Mouse (Mus musculus): ENCODE data around the gene Rpl19. TPM values are rescaled to one million over a fixed set of nuclear protein-coding genes. Genes with fewer than 3 reads are reported as not detected.

Rpl19 gene
- polyA plus RNA-seq, 1 experiment from 2014 or later = 1,192 TPM

DNA sequence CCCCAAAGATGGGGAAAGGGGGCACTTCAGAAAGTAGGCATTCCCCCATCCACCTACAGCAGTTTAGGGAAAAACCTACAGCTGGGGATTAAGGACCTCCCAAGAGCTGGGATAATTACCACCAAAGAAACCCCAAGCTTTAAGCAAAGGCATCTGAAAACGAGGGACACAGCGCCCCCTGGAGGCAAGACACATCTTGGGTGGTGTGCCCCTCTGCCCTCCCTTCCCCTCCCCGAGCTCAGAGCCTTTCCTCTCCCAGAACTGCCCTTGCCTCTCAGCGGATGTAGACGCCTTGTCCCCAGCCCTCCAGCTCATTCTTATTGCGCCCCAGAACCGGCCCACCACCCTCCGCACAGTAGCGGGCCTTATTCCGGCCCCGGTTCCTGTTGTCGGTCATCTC, 23.9 kb upstream of the Rpl19 start:
- Histone ChIP-seq H3K27ac (peak overlapping the region; percentile 45; the same call in 1 of the 2 replicates), H3K27me3 (ENCODE audit: poor library complexity, severe bottlenecking) (peaks cover 85% of the 10 kb centered on the region), H3K36me3 (replicated peaks) (peaks cover 24% of the 10 kb centered on the region), H3K4me1 (peaks cover 49% of the 10 kb centered on the region), H3K4me3 (peak overlapping the region; percentile 40), H3K9me3 (no peaks in the 10 kb centered on the region)
- DNase-seq (ENCODE audit: extremely low spot score, low spot score) = peak; percentile 85
- 7% methylated on average over 12 of the region's 12 CpGs for WGBS

DNA sequence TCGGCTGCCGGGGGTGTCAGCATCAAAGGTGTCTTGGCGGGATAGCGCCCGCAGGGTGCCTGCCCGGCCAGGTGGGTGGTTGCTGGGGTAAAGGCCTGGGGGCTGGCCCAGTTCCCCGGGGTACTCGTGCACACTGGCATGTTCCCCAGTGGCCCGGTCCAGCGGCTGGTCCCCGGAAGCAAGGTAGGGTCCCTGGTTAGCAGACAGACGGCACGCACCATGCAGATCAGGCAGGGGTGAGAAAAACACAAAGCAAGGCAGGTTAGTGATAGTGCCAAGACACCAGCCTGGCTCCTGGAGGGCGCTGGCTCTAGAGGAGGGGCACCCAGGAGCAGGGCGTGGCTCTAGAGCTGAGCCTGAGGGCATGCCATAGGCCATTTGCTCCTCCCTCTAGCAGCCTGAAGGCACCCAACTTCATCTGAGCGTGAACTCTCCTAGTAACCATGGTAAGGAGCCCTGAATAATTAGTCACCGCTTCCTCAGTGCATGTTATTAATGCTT, 23.3 kb upstream of the Rpl19 start:
- DNase-seq (ENCODE audit: extremely low spot score, low spot score) = no peak
- WGBS = 30% methylated on average over 17 of the region's 17 CpGs
- H3K36me3 ChIP-seq (replicated peaks) = peaks cover 27% of the 10 kb centered on the region
- H3K4me1 ChIP-seq = peaks cover 49% of the 10 kb centered on the region
- H3K27me3 ChIP-seq (ENCODE audit: poor library complexity, severe bottlenecking) = peaks cover 79% of the 10 kb centered on the region
- H3K4me3 ChIP-seq = peak overlapping the region; percentile 40
- H3K9me3 ChIP-seq = no peaks in the 10 kb centered on the region
- H3K27ac ChIP-seq = peak overlapping the region; percentile 45; the same call in 1 of the 2 replicates

DNA sequence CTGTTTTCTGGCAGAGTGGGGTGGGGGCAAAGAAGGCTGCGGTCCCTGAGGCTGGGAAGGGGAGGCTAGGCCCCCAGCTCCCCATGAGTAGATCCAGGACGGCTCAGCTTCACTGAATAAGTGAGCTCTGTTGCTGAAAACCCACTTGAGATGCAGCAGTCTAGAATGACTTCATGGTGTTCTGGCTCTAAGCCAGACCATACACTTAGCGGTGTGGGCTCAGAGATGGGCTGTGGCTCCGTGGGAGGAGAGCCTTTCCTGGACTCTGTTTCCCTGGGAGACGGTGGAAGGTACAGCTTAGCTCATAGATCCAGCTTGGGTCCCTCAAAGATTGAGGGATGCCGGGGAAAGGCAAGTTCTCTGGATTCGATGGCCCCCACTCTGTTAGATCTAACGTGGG, 22.3 kb upstream of the Rpl19 start:
- H3K9me3 ChIP-seq = no peaks in the 10 kb centered on the region
- H3K4me1 ChIP-seq = peaks cover 49% of the 10 kb centered on the region
- no peak overlapping the region for H3K4me3 ChIP-seq
- H3K36me3 ChIP-seq (replicated peaks) = peaks cover 34% of the 10 kb centered on the region
- H3K27ac ChIP-seq = no peak overlapping the region
- WGBS = 93% methylated on average over 8 of the region's 8 CpGs
- no peak for DNase-seq (ENCODE audit: extremely low spot score, low spot score)
- peaks cover 70% of the 10 kb centered on the region for H3K27me3 ChIP-seq (ENCODE audit: poor library complexity, severe bottlenecking)

DNA sequence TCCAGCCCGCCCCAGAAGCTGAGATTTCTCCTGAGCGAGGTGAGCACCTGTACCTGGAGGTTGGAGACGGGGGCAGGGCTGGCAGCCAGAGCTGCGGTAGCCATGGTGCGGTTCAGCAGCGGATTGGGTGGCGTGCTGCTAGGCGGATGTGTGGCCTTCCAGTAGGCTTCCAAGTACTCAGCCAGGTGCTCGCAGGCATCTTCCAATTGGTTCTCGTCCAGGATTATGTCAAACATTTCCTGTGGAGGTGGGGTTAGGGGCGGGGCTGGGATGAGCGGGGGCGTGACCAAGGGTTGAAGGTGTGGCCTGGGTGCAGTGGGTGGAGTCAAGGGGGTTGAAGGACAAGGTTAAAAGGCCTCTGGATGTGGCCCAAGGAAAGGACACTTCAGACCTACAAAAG, 21.4 kb upstream of the Rpl19 start:
- Histone ChIP-seq H3K4me1 (peaks cover 48% of the 10 kb centered on the region), H3K4me3 (0 out of 2 replicates have a peak overlapping the region, but pooled peaks have one; percentile 13), H3K27me3 (ENCODE audit: poor library complexity, severe bottlenecking) (peaks cover 60% of the 10 kb centered on the region), H3K36me3 (replicated peaks) (peaks cover 42% of the 10 kb centered on the region), H3K9me3 (no peaks in the 10 kb centered on the region), H3K27ac (no peak overlapping the region)
- WGBS = 35% methylated on average over 13 of the region's 13 CpGs
- DNase-seq (ENCODE audit: extremely low spot score, low spot score) = no peak

DNA sequence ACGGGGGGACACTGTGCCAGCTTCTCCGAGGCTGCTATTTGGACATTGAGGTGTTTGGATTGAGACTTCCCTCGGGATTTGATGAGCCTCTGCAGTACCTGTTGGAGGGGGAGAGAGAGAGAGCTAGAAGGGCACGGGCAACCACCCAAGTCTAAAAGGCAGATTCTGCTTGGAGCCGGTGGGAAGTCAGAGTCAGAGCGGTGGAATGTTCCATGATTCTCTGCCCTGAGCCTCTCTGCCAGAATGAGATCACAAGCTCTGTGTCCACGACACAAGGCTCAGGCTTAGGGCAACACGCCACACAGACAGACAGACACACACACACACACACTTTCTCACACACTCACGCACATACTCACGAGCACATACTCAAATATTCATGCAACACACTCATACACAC, 20.8 kb upstream of the Rpl19 start:
- Histone ChIP-seq H3K36me3 (replicated peaks) (peaks cover 47% of the 10 kb centered on the region), H3K27me3 (ENCODE audit: poor library complexity, severe bottlenecking) (peaks cover 54% of the 10 kb centered on the region), H3K4me1 (peaks cover 42% of the 10 kb centered on the region), H3K9me3 (no peaks in the 10 kb centered on the region), H3K4me3 (no peak overlapping the region), H3K27ac (no peak overlapping the region)
- no peak for DNase-seq (ENCODE audit: extremely low spot score, low spot score)
- 85% methylated on average over 10 of the region's 10 CpGs for WGBS

DNA sequence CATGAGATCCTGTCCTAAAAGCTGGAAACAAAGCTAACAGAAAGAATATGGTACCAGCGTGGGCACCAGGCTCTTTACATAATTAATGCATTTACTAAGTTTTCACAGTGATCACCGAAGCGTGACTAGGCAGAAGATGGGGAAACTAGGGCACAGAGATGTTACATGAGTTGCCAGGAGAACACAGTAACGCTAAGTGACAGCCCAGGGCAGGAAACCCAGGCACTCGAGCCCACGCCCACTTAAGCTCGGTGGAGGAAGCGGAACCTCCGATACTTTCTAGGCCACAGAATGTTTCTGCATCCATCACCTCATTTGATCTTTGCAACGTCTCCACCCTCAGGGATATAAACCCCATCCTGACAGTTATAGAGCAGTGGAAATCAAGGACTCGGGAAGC, 18.4 kb upstream of the Rpl19 start:
- no peak for DNase-seq (ENCODE audit: extremely low spot score, low spot score)
- WGBS = 88% methylated on average over 11 of the region's 11 CpGs
- H3K27me3 ChIP-seq (ENCODE audit: poor library complexity, severe bottlenecking) = peaks cover 48% of the 10 kb centered on the region
- H3K4me3 ChIP-seq = no peak overlapping the region
- no peak overlapping the region for H3K27ac ChIP-seq
- H3K9me3 ChIP-seq = no peaks in the 10 kb centered on the region
- peaks cover 51% of the 10 kb centered on the region for H3K36me3 ChIP-seq (replicated peaks)
- peaks cover 32% of the 10 kb centered on the region for H3K4me1 ChIP-seq

DNA sequence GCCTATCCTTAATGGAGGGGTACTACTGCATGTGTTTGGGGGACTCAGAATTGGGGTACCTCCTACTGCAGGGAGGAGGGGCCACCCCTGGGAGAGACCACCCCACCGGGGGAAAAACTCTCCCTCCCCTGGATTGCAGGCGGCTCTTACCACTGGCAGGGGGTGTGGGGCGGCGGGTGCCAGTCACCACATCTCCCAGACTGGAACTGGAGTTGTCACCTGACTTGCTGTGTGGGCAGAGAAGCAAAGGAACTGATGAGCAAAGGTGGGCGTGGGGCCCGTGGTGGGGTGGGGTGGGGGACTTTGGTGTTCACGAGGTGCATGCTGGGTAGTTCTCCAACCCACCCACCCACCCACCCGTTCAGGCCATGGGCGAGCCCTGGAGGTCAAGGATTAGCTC, 14.8 kb upstream of the Rpl19 start:
- Histone ChIP-seq H3K4me1 (peaks cover 14% of the 10 kb centered on the region), H3K27me3 (ENCODE audit: poor library complexity, severe bottlenecking) (peaks cover 18% of the 10 kb centered on the region), H3K27ac (no peak overlapping the region), H3K36me3 (replicated peaks) (peaks cover 59% of the 10 kb centered on the region), H3K9me3 (no peaks in the 10 kb centered on the region), H3K4me3 (no peak overlapping the region)
- no peak for DNase-seq (ENCODE audit: extremely low spot score, low spot score)
- whole genome bisulfite sequencing = 72% methylated on average over 9 of the region's 9 CpGs

DNA sequence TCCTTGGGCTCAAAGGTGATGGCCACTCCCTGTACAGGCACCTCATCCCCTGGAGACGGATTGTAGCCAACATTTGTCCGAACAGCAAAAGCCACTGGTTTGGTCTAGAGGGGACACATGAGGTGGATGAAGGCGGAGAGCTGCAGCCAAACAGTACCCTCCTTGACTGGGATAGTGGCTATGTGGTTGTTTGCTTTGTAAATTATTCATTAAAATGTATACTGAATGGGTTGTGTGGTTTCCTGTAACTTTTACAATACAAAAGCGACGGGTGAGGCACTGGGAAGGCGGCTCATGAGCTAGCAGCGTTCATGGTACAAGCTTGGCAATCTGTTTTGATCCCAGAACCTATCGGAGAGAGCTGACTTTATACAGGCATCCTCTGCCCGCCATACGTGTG, 13.7 kb upstream of the Rpl19 start:
- Histone ChIP-seq H3K9me3 (no peaks in the 10 kb centered on the region), H3K4me3 (no peak overlapping the region), H3K4me1 (peaks cover 14% of the 10 kb centered on the region), H3K27me3 (ENCODE audit: poor library complexity, severe bottlenecking) (peaks cover 19% of the 10 kb centered on the region), H3K27ac (no peak overlapping the region), H3K36me3 (replicated peaks) (peaks cover 66% of the 10 kb centered on the region)
- no peak for DNase-seq (ENCODE audit: extremely low spot score, low spot score)
- WGBS = 88% methylated on average over 10 of the region's 10 CpGs

DNA sequence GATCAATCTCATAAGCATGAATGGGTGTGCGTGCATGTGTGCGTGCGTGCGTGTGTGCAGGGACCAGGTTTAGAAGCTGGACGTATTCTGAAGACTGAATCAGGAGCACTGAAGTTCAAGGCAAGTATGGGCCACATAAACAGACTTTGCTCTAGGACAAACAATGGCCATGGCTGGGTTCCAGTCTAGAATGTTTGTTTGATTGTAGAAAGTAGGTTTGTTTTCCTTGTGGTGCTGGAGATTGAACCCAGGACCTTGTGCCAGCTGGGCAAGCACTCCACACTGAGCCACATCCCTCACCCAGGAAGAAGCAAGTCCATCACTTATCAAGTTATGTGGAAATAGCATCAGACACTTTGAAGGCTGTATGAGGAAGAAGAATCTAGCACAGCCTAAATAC, 10.3 kb upstream of the Rpl19 start:
- 94% methylated on average over 5 of the region's 5 CpGs for WGBS
- no peak for DNase-seq (ENCODE audit: extremely low spot score, low spot score)
- Histone ChIP-seq H3K9me3 (no peaks in the 10 kb centered on the region), H3K4me3 (no peak overlapping the region), H3K27ac (no peak overlapping the region), H3K27me3 (ENCODE audit: poor library complexity, severe bottlenecking) (peaks cover 45% of the 10 kb centered on the region), H3K36me3 (replicated peaks) (peaks cover 48% of the 10 kb centered on the region), H3K4me1 (peaks cover 47% of the 10 kb centered on the region)

DNA sequence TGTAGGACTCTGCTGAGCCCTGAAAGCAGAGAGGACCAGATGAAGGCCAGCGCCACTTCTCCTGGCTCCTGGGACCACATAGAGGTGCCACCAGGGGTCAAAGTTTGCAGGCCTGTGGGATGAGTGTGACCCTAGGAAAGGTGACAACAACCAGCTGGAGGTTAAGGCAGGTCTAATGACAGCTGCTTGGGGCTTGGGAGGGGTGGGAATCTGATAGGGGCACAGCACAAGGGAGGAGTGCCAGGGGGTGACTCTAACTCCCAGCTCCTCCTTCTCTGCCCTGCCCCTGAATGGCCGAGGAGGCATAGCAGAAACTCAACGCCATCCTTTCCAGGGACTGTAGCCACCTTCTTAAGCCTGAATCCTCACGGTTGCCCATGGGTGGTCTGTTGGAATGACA, 9.7 kb upstream of the Rpl19 start:
- Histone ChIP-seq H3K4me1 (peaks cover 50% of the 10 kb centered on the region), H3K27ac (no peak overlapping the region), H3K27me3 (ENCODE audit: poor library complexity, severe bottlenecking) (peaks cover 46% of the 10 kb centered on the region), H3K4me3 (no peak overlapping the region), H3K9me3 (no peaks in the 10 kb centered on the region), H3K36me3 (replicated peaks) (peaks cover 45% of the 10 kb centered on the region)
- WGBS = 81% methylated on average over 4 of the region's 4 CpGs
- DNase-seq (ENCODE audit: extremely low spot score, low spot score) = no peak

DNA sequence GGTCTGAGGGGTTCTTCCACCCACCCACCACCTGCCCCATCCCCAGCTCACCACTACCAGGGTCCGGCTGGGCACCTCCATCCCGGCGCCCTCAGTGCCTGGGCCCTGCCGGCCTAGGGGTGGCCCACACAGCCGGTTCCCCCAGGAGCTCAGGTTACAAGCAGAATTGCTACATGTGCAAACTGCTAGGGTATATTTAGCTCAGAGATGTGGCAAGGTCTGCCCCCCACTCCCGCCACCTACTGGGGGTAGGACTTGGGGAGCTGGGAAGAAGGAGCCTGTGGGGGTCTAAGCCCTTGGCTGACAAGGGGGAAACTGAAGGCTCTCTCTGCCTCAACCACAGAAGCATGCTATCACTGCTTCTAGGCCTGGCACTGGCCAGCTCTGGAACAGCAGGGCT, 8.3 kb upstream of the Rpl19 start:
- Histone ChIP-seq H3K27me3 (ENCODE audit: poor library complexity, severe bottlenecking) (peaks cover 34% of the 10 kb centered on the region), H3K4me3 (peak overlapping the region; percentile 18; the same call in 1 of the 2 replicates), H3K4me1 (peaks cover 54% of the 10 kb centered on the region), H3K9me3 (no peaks in the 10 kb centered on the region), H3K27ac (peak overlapping the region; percentile 62), H3K36me3 (replicated peaks) (peaks cover 44% of the 10 kb centered on the region)
- WGBS = 78% methylated on average over 6 of the region's 6 CpGs
- no peak for DNase-seq (ENCODE audit: extremely low spot score, low spot score)

DNA sequence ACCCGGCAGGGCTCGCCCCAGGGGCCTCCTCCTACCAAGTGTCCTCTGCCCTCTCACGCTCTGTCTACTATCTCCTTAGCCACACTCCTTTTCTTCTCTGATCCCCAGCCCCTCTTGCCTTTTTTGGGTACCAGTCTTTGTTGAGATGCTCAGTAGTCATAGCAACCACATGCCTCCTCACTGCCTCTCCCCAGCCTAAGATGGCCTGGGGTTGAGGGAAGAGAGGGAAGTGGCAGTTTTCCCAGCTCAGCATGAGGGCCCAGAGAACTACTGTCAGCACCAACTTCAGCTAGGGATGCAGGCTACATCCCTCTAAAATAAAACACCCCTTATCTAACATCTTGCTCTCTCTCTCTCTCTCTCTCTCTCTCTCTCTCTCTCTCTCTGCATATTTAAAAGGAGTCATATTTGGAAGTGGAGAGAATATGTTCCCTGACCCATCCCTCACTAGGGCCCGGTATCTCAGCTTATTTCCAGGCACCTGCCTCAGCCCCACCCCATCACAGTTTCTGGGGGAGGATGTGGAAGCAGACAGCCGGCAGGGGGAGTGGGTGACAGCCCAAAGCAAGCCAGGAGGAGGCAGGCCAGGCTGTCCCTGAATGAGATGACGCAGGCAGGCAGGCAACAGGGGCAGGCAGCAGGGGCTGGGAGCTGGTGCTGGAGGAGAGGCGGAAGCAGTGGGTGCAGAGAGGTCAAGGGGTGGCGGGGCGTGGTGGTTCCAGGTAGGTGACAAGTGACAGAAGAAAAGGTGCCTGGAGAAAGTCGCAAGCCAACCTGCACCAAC, 7.5 kb upstream of the Rpl19 start:
- Histone ChIP-seq H3K36me3 (replicated peaks) (peaks cover 41% of the 10 kb centered on the region), H3K4me3 (peak overlapping the region; percentile 22), H3K27me3 (ENCODE audit: poor library complexity, severe bottlenecking) (peaks cover 34% of the 10 kb centered on the region), H3K4me1 (peaks cover 59% of the 10 kb centered on the region), H3K27ac (peak overlapping the region; percentile 67), H3K9me3 (no peaks in the 10 kb centered on the region)
- WGBS = 21% methylated on average over 10 of the region's 10 CpGs
- DNase-seq (ENCODE audit: extremely low spot score, low spot score) = no peak

DNA sequence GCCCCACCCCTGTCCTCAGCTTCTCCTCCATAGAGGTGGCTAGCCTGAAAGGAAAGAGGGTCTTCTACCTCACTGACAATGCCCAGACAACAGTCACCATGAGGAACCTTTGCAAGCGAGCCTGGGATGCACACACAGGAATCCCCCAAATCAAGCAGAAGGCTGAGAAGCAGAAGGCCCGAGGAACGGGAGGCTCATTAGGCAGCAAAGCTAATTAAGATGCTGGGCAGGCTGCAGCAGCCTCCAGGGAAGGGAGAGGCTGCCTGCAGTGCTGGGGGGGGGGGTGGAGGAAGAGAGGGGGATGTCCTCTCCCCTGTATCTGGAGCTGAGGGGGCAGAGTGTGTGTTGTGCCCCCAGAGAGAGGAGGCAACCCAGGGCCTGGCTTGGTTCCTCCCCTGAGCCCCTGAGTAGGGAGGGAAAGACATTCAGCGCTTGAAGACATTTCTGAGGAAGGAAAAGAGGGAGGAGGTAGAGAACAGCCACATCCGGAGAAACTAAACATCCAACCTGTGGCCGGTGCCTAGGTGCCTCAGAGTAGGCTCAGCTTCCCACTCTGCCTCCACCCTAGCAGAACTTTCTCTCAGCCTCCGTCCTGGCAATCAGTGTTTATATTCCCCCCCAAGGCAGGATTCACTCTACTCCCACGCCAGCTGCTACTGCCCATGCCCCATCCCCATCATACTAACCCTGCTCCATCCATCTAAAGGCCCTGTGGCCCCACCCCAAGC, 6.5 kb upstream of the Rpl19 start:
- WGBS = 39% methylated on average over 8 of the region's 8 CpGs
- peaks cover 34% of the 10 kb centered on the region for H3K27me3 ChIP-seq (ENCODE audit: poor library complexity, severe bottlenecking)
- H3K4me3 ChIP-seq = peak overlapping the region; percentile 22
- H3K27ac ChIP-seq = peak overlapping the region; percentile 67
- H3K36me3 ChIP-seq (replicated peaks) = peaks cover 33% of the 10 kb centered on the region
- DNase-seq (ENCODE audit: extremely low spot score, low spot score) = no peak
- no peaks in the 10 kb centered on the region for H3K9me3 ChIP-seq
- peaks cover 59% of the 10 kb centered on the region for H3K4me1 ChIP-seq
